Mouse (Mus musculus): Measurements from ENCODE around the gene Hoxb7. TPM values are rescaled to one million over a fixed set of nuclear protein-coding genes. Genes with fewer than 3 reads are reported as not detected.

The Hoxb7 gene
- polyA plus RNA-seq, 1 experiment = 1.5 TPM

GRCm38 (mm10) chr11:96255111-96255995, 31.1 kb upstream of the Hoxb7 start:
- no peak for TF ChIP-seq POLR2A (IDR thresholded peaks at IDR 0.05; ENCODE audit: low read depth, low read length)
- no peak for TF ChIP-seq CTCF (IDR thresholded peaks at IDR 0.05; ENCODE audit: extremely low read depth, insufficient read length, insufficient replicate concordance, low read depth, low read length)
- H3K36me3 ChIP-seq (ENCODE audit: control insufficient read depth, insufficient read depth, low read length) = no peaks in the 10 kb centered on the region
- 7% methylated on average over 39 of the region's 39 CpGs for WGBS
- peak overlapping the region; percentile 2; the same call in 1 of the 2 replicates for H3K4me3 ChIP-seq (ENCODE audit: low read depth, low read length)
- H3K4me1 ChIP-seq (ENCODE audit: control insufficient read depth, insufficient read depth, insufficient read length, low read length) = no peaks in the 10 kb centered on the region
- no peak overlapping the region for H3K27ac ChIP-seq (ENCODE audit: insufficient read depth, low read depth, low read length)
- peaks cover 88% of the 10 kb centered on the region for H3K27me3 ChIP-seq (ENCODE audit: control insufficient read depth, insufficient read depth, low read length)

- TF ChIP-seq CTCF (IDR thresholded peaks at IDR 0.05; ENCODE audit: extremely low read depth, insufficient read length, insufficient replicate concordance, low read depth, low read length) = no peak
- TF ChIP-seq POLR2A (IDR thresholded peaks at IDR 0.05; ENCODE audit: low read depth, low read length) = no peak
- Histone ChIP-seq H3K36me3 (ENCODE audit: control insufficient read depth, insufficient read depth, low read length) (no peaks in the 10 kb centered on the region), H3K27ac (ENCODE audit: insufficient read depth, low read depth, low read length) (no peak overlapping the region), H3K27me3 (ENCODE audit: control insufficient read depth, insufficient read depth, low read length) (peaks cover 87% of the 10 kb centered on the region), H3K4me1 (ENCODE audit: control insufficient read depth, insufficient read depth, insufficient read length, low read length) (no peaks in the 10 kb centered on the region), H3K4me3 (ENCODE audit: low read depth, low read length) (no peak overlapping the region)
- 8% methylated on average over 14 of the region's 14 CpGs for WGBS
Measured at GRCm38 (mm10) chr11:96255996-96256445, 30.4 kb upstream of the Hoxb7 start.

GRCm38 (mm10) chr11:96257141-96257540, 29.3 kb upstream of the Hoxb7 start:
- Histone ChIP-seq H3K36me3 (ENCODE audit: control insufficient read depth, insufficient read depth, low read length) (no peaks in the 10 kb centered on the region), H3K4me3 (ENCODE audit: low read depth, low read length) (no peak overlapping the region), H3K27me3 (ENCODE audit: control insufficient read depth, insufficient read depth, low read length) (peaks cover 86% of the 10 kb centered on the region), H3K27ac (ENCODE audit: insufficient read depth, low read depth, low read length) (no peak overlapping the region), H3K4me1 (ENCODE audit: control insufficient read depth, insufficient read depth, insufficient read length, low read length) (peaks cover 2% of the 10 kb centered on the region; the same call in 1 of the 2 replicates)
- TF ChIP-seq CTCF (IDR thresholded peaks at IDR 0.05; ENCODE audit: extremely low read depth, insufficient read length, insufficient replicate concordance, low read depth, low read length) (no peak), POLR2A (IDR thresholded peaks at IDR 0.05; ENCODE audit: low read depth, low read length) (no peak)
- WGBS = 30% methylated on average over 2 of the region's 2 CpGs

- no peak overlapping the region for H3K4me3 ChIP-seq (ENCODE audit: low read depth, low read length)
- peaks cover 7% of the 10 kb centered on the region for H3K4me1 ChIP-seq (ENCODE audit: control insufficient read depth, insufficient read depth, insufficient read length, low read length)
- 11% methylated on average over 2 of the region's 2 CpGs for WGBS
- no peak for TF ChIP-seq POLR2A (IDR thresholded peaks at IDR 0.05; ENCODE audit: low read depth, low read length)
- TF ChIP-seq CTCF (IDR thresholded peaks at IDR 0.05; ENCODE audit: extremely low read depth, insufficient read length, insufficient replicate concordance, low read depth, low read length) = no peak
- H3K36me3 ChIP-seq (ENCODE audit: control insufficient read depth, insufficient read depth, low read length) = no peaks in the 10 kb centered on the region
- H3K27me3 ChIP-seq (ENCODE audit: control insufficient read depth, insufficient read depth, low read length) = peaks cover 89% of the 10 kb centered on the region
- H3K27ac ChIP-seq (ENCODE audit: insufficient read depth, low read depth, low read length) = no peak overlapping the region
Measured at GRCm38 (mm10) chr11:96259038-96259437, 27.4 kb upstream of the Hoxb7 start.

- Histone ChIP-seq H3K4me1 (ENCODE audit: control insufficient read depth, insufficient read depth, insufficient read length, low read length) (peaks cover 7% of the 10 kb centered on the region), H3K4me3 (ENCODE audit: low read depth, low read length) (no peak overlapping the region), H3K36me3 (ENCODE audit: control insufficient read depth, insufficient read depth, low read length) (no peaks in the 10 kb centered on the region), H3K27ac (ENCODE audit: insufficient read depth, low read depth, low read length) (no peak overlapping the region), H3K27me3 (ENCODE audit: control insufficient read depth, insufficient read depth, low read length) (peaks cover 89% of the 10 kb centered on the region)
- WGBS = 3% methylated on average over 1 of the region's 1 CpGs
- TF ChIP-seq POLR2A (IDR thresholded peaks at IDR 0.05; ENCODE audit: low read depth, low read length) = no peak
- no peak for TF ChIP-seq CTCF (IDR thresholded peaks at IDR 0.05; ENCODE audit: extremely low read depth, insufficient read length, insufficient replicate concordance, low read depth, low read length)
Measured at GRCm38 (mm10) chr11:96259511-96259910, 26.9 kb upstream of the Hoxb7 start.

- peaks cover 89% of the 10 kb centered on the region for H3K27me3 ChIP-seq (ENCODE audit: control insufficient read depth, insufficient read depth, low read length)
- H3K4me3 ChIP-seq (ENCODE audit: low read depth, low read length) = no peak overlapping the region
- peaks cover 7% of the 10 kb centered on the region for H3K4me1 ChIP-seq (ENCODE audit: control insufficient read depth, insufficient read depth, insufficient read length, low read length)
- no peak overlapping the region for H3K27ac ChIP-seq (ENCODE audit: insufficient read depth, low read depth, low read length)
- no peaks in the 10 kb centered on the region for H3K36me3 ChIP-seq (ENCODE audit: control insufficient read depth, insufficient read depth, low read length)
- TF ChIP-seq CTCF (IDR thresholded peaks at IDR 0.05; ENCODE audit: extremely low read depth, insufficient read length, insufficient replicate concordance, low read depth, low read length) (no peak), POLR2A (IDR thresholded peaks at IDR 0.05; ENCODE audit: low read depth, low read length) (no peak)
- 5% methylated on average over 23 of the region's 23 CpGs for WGBS
Measured at GRCm38 (mm10) chr11:96260310-96260970, 26.0 kb upstream of the Hoxb7 start.
